Mouse (Mus musculus): ENCODE results near the gene Tmtc1.

Tmtc1 gene

DNA sequence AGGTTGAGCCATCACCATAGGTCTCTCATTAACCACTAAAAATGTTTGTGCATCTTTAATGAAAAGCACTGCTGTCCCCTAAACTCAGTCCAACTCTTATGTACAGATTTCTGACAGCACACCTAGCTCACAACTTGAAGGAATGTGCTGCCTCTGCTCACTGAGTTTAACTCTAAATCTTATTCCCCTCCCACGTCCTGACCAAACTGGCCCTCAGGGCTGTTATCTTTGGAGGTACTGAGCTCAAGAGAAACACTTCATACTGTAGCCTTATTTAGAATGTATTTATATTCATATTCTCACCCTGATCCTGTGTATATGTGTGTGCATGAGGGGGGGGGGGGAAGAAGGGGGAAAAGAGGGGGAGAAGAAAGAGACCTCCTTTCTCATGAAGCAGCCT, 236.7 kb downstream of the Tmtc1 start:
- Histone ChIP-seq H3K36me3 (ENCODE audit: insufficient read depth, low read length) (peaks cover 40% of the 10 kb centered on the region), H3K4me3 (replicated peaks; ENCODE audit: low read length) (no peak overlapping the region), H3K9me3 (ENCODE audit: low read length) (no peaks in the 10 kb centered on the region), H3K27me3 (ENCODE audit: insufficient read depth, low read length) (no peaks in the 10 kb centered on the region), H3K4me1 (replicated peaks; ENCODE audit: low read depth, low read length) (peaks cover 15% of the 10 kb centered on the region)
- TF ChIP-seq POU5F1 (IDR thresholded peaks at IDR 0.05; ENCODE audit: borderline replicate concordance, low read length) = no peak
- no peak for TF ChIP-seq NANOG (IDR thresholded peaks at IDR 0.05; ENCODE audit: borderline replicate concordance, low read length)
- no peak for TF ChIP-seq CTCF (conservative IDR thresholded peaks at IDR 0.05; ENCODE audit: low read length)

DNA sequence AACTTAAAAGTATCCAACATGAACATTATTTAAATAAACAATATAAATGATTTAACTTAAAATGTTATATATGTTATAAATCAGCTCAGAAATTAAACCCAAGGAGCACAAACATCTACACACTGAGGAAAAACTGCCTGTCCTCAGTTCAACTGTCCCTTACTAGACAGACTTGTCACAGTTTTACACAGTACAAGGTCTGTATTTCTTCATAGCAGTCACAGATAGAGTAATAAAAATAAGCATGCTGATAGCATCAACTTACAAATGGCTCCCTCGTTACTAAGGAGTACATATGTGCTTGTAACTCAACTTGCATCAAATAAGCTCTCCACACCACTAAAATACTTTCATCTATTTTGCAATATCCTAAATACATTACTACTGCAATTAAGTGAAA, 239.1 kb downstream of the Tmtc1 start:
- H3K4me1 ChIP-seq (replicated peaks; ENCODE audit: low read depth, low read length) = peaks cover 5% of the 10 kb centered on the region; the same call in 1 of the 2 replicates
- TF ChIP-seq CTCF (conservative IDR thresholded peaks at IDR 0.05; ENCODE audit: low read length) = no peak
- TF ChIP-seq POU5F1 (IDR thresholded peaks at IDR 0.05; ENCODE audit: borderline replicate concordance, low read length) = no peak
- TF ChIP-seq NANOG (IDR thresholded peaks at IDR 0.05; ENCODE audit: borderline replicate concordance, low read length) = no peak
- H3K9me3 ChIP-seq (ENCODE audit: low read length) = no peaks in the 10 kb centered on the region
- no peaks in the 10 kb centered on the region for H3K27me3 ChIP-seq (ENCODE audit: insufficient read depth, low read length)
- peaks cover 61% of the 10 kb centered on the region for H3K36me3 ChIP-seq (ENCODE audit: insufficient read depth, low read length)
- H3K4me3 ChIP-seq (replicated peaks; ENCODE audit: low read length) = no peak overlapping the region

GRCm38 (mm10) chr6:148199729-148200128, 244.5 kb downstream of the Tmtc1 start:
- H3K4me1 ChIP-seq (replicated peaks; ENCODE audit: low read depth, low read length) = no peaks in the 10 kb centered on the region
- H3K9me3 ChIP-seq (ENCODE audit: low read length) = no peaks in the 10 kb centered on the region
- no peaks in the 10 kb centered on the region for H3K27me3 ChIP-seq (ENCODE audit: insufficient read depth, low read length)
- no peak for TF ChIP-seq NANOG (IDR thresholded peaks at IDR 0.05; ENCODE audit: borderline replicate concordance, low read length)
- TF ChIP-seq CTCF (conservative IDR thresholded peaks at IDR 0.05; ENCODE audit: low read length) = no peak
- TF ChIP-seq POU5F1 (IDR thresholded peaks at IDR 0.05; ENCODE audit: borderline replicate concordance, low read length) = no peak
- peaks cover 88% of the 10 kb centered on the region for H3K36me3 ChIP-seq (ENCODE audit: insufficient read depth, low read length)
- no peak overlapping the region for H3K4me3 ChIP-seq (replicated peaks; ENCODE audit: low read length)

- no peaks in the 10 kb centered on the region for H3K9me3 ChIP-seq (ENCODE audit: low read length)
- no peak overlapping the region for H3K4me3 ChIP-seq (replicated peaks; ENCODE audit: low read length)
- TF ChIP-seq NANOG (IDR thresholded peaks at IDR 0.05; ENCODE audit: borderline replicate concordance, low read length) (no peak), POU5F1 (IDR thresholded peaks at IDR 0.05; ENCODE audit: borderline replicate concordance, low read length) (no peak)
- H3K4me1 ChIP-seq (replicated peaks; ENCODE audit: low read depth, low read length) = no peaks in the 10 kb centered on the region
- no peaks in the 10 kb centered on the region for H3K27me3 ChIP-seq (ENCODE audit: insufficient read depth, low read length)
- H3K36me3 ChIP-seq (ENCODE audit: insufficient read depth, low read length) = peaks cover 90% of the 10 kb centered on the region
Measured at GRCm38 (mm10) chr6:148199177-148199576, 245.0 kb downstream of the Tmtc1 start.

- TF ChIP-seq CTCF (conservative IDR thresholded peaks at IDR 0.05; ENCODE audit: low read length) (no peak), POU5F1 (IDR thresholded peaks at IDR 0.05; ENCODE audit: borderline replicate concordance, low read length) (no peak), NANOG (IDR thresholded peaks at IDR 0.05; ENCODE audit: borderline replicate concordance, low read length) (no peak)
- no peak overlapping the region for H3K4me3 ChIP-seq (replicated peaks; ENCODE audit: low read length)
- peaks cover 85% of the 10 kb centered on the region for H3K36me3 ChIP-seq (ENCODE audit: insufficient read depth, low read length)
- no peaks in the 10 kb centered on the region for H3K4me1 ChIP-seq (replicated peaks; ENCODE audit: low read depth, low read length)
- no peaks in the 10 kb centered on the region for H3K9me3 ChIP-seq (ENCODE audit: low read length)
- H3K27me3 ChIP-seq (ENCODE audit: insufficient read depth, low read length) = no peaks in the 10 kb centered on the region
Measured at GRCm38 (mm10) chr6:148193972-148194701, 250.1 kb downstream of the Tmtc1 start.

DNA sequence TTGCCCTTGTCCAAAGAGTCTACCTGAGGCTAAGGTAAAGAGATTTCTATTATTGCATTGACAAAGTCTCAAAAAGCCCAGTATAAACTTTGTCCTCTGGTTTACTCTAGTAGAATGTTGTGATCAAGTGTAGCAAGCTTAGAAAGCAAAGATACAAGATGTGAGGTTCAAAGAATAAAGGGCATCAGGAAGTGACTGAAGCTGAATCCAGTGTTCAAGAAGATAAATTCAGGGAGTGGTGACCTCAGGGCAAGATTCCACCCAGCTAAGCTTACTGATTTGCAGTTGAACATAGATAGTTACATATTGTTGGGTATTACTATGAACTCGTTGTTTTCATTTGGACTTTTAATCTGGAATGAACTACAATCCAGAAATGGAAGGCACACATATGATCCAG, 258.5 kb downstream of the Tmtc1 start:
- no peak for TF ChIP-seq NANOG (IDR thresholded peaks at IDR 0.05; ENCODE audit: borderline replicate concordance, low read length)
- no peaks in the 10 kb centered on the region for H3K27me3 ChIP-seq (ENCODE audit: insufficient read depth, low read length)
- peaks cover 90% of the 10 kb centered on the region for H3K36me3 ChIP-seq (ENCODE audit: insufficient read depth, low read length)
- H3K4me1 ChIP-seq (replicated peaks; ENCODE audit: low read depth, low read length) = no peaks in the 10 kb centered on the region
- no peaks in the 10 kb centered on the region for H3K9me3 ChIP-seq (ENCODE audit: low read length)
- no peak overlapping the region for H3K4me3 ChIP-seq (replicated peaks; ENCODE audit: low read length)

Data from E14TG2a.4 (cell line).